Mouse (Mus musculus): ENCODE results near the gene Lrrn2. TPM values are rescaled to one million over a fixed set of nuclear protein-coding genes. Genes with fewer than 3 reads are reported as not detected.

Gene Lrrn2
- total and polyA plus RNA-seq, 3 experiments: not detected

- H3K9me3 ChIP-seq (replicated peaks; ENCODE audit: insufficient read depth, low read length): no peaks in the 10 kb centered on the region
- no peak overlapping the region for H3K27ac ChIP-seq (ENCODE audit: control insufficient read depth, low read depth, low read length)
- no peaks in the 10 kb centered on the region for H3K79me2 ChIP-seq (ENCODE audit: control insufficient read depth, insufficient read depth, low read length, poor library complexity)
- H3K4me1 ChIP-seq (ENCODE audit: control insufficient read depth in 1 of 2, insufficient read depth in 2 of 2, low read length in 2 of 2): no peaks in the 10 kb centered on the region
- no peaks in the 10 kb centered on the region for H3K36me3 ChIP-seq (ENCODE audit: control insufficient read depth in 1 of 2, insufficient read depth in 2 of 2, low read length in 2 of 2)
- peaks cover 5 to 10% of the 10 kb centered on the region in 2 experiments for H3K27me3 ChIP-seq (ENCODE audit: control insufficient read depth in 1 of 2, insufficient read depth in 2 of 2, low read length in 2 of 2)
- no peak for DNase-seq (ENCODE audit: low read depth, low spot score)
- TF ChIP-seq MAZ (IDR thresholded peaks at IDR 0.05; ENCODE audit: low read depth, low read length) (no peak), SMC3 (IDR thresholded peaks at IDR 0.05; ENCODE audit: low read depth, low read length) (no peak), RCOR1 (IDR thresholded peaks at IDR 0.05; ENCODE audit: low read depth, low read length) (no peak), MAX (IDR thresholded peaks at IDR 0.05; ENCODE audit: low read length) (no peak), SIN3A (IDR thresholded peaks at IDR 0.05; ENCODE audit: low read length) (no peak), ELF1 (IDR thresholded peaks at IDR 0.05; ENCODE audit: low read depth, low read length) (no peak), E2F4 (IDR thresholded peaks at IDR 0.05; ENCODE audit: borderline replicate concordance, low read depth, low read length) (no peak), POLR2A (IDR thresholded peaks at IDR 0.05; ENCODE audit: control insufficient read depth in 1 of 2, insufficient read depth in 1 of 2, low read depth in 1 of 2, low read length in 2 of 2, poor library complexity in 1 of 2) (no peak), RAD21 (IDR thresholded peaks at IDR 0.05; ENCODE audit: low read depth, low read length) (no peak), KAT2A (conservative IDR thresholded peaks at IDR 0.05; ENCODE audit: low read depth, low read length) (no peak), BHLHE40 (IDR thresholded peaks at IDR 0.05; ENCODE audit: borderline replicate concordance, low read depth, low read length) (no peak), MXI1 (IDR thresholded peaks at IDR 0.05; ENCODE audit: low read depth, low read length) (no peak), GATA1 (IDR thresholded peaks at IDR 0.05; ENCODE audit: low read depth, low read length) (no peak), CTCF (IDR thresholded peaks at IDR 0.05 in 2 of 3, conservative IDR thresholded peaks at IDR 0.05 in 1 of 3; ENCODE audit: control insufficient read depth in 1 of 3, insufficient read depth in 1 of 3, low read depth in 2 of 3, low read length in 3 of 3, poor library complexity in 1 of 3, severe bottlenecking in 1 of 3) (no peak), USF2 (IDR thresholded peaks at IDR 0.05; ENCODE audit: borderline replicate concordance in 1 of 2, insufficient read depth in 1 of 2, low read depth in 1 of 2, low read length in 2 of 2) (no peak), MYB (IDR thresholded peaks at IDR 0.05; ENCODE audit: low read depth, low read length) (no peak), HCFC1 (IDR thresholded peaks at IDR 0.05; ENCODE audit: low read depth, low read length) (no peak), ZKSCAN1 (IDR thresholded peaks at IDR 0.05; ENCODE audit: low read depth, low read length) (no peak)
- no peak overlapping the region for H3K4me3 ChIP-seq (ENCODE audit: control insufficient read depth in 1 of 2, insufficient read depth in 1 of 2, low read depth in 2 of 2, low read length in 2 of 2)
- no peak overlapping the region for H3K9ac ChIP-seq (ENCODE audit: control insufficient read depth, low read depth, low read length, poor library complexity, severe bottlenecking)
These were observed 992 bp upstream of the Lrrn2 start for GRCm38 (mm10) chr1:132878951-132879610.

DNA sequence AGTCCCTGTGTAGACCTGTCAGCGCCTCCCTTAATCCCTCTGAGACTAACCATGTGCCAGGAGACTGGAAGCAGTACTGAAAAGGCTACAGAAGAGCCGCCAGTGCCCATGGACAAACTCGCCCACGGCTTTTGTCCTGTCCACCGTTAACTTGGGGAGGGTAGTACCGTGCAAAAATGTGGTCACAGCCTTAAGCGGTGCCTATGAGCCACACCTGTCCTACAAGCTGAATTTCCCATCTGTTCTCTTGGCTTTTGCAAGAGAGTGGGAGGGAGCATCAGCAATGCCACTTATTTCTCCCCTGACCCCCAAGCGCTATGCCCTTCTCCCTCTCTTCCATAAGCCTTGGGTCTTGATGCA, 292 bp upstream of the Lrrn2 start:
- Histone ChIP-seq H3K27me3 (ENCODE audit: control insufficient read depth in 1 of 2, insufficient read depth in 2 of 2, low read length in 2 of 2) (peaks cover 5 to 11% of the 10 kb centered on the region in 2 experiments), H3K9ac (ENCODE audit: control insufficient read depth, low read depth, low read length, poor library complexity, severe bottlenecking) (no peak overlapping the region), H3K36me3 (ENCODE audit: control insufficient read depth in 1 of 2, insufficient read depth in 2 of 2, low read length in 2 of 2) (no peaks in the 10 kb centered on the region), H3K4me3 (ENCODE audit: control insufficient read depth in 1 of 2, insufficient read depth in 1 of 2, low read depth in 2 of 2, low read length in 2 of 2) (no peak overlapping the region), H3K9me3 (replicated peaks; ENCODE audit: insufficient read depth, low read length) (no peaks in the 10 kb centered on the region), H3K27ac (ENCODE audit: control insufficient read depth, low read depth, low read length) (no peak overlapping the region), H3K4me1 (ENCODE audit: control insufficient read depth in 1 of 2, insufficient read depth in 2 of 2, low read length in 2 of 2) (no peaks in the 10 kb centered on the region), H3K79me2 (ENCODE audit: control insufficient read depth, insufficient read depth, low read length, poor library complexity) (no peaks in the 10 kb centered on the region)
- no peak for DNase-seq (ENCODE audit: low read depth, low spot score)
- no peak for TF ChIP-seq NRF1 (IDR thresholded peaks at IDR 0.05; ENCODE audit: insufficient read depth, low read depth, low read length, poor library complexity, severe bottlenecking)
- no peak for TF ChIP-seq SIN3A (IDR thresholded peaks at IDR 0.05; ENCODE audit: low read length)
- no peak for TF ChIP-seq BHLHE40 (IDR thresholded peaks at IDR 0.05; ENCODE audit: borderline replicate concordance, low read depth, low read length)
- TF ChIP-seq MYC (IDR thresholded peaks at IDR 0.05; ENCODE audit: low read depth, low read length): no peak
